In the genomic region with DNA sequence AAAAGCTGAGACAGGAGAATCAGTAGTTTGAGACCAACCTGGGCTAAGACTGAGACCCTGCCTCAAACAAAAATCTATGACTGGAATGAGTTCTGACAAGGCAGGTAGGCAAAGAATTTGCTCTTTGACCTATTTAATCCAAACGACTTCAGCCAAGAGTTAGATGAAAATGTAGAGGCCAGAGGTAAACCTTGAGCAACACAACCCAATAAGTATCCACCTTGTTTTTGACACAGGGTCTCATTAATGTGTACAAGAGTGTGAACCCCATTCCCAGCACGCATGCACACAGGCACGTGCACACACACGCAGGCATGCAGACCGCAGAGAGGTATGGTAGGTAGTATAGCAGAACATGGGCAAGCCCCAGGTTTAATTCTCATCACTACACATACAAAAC, we compare ENCODE assay signal across 19 mouse cellular contexts.
"Had no signal": no experiment of that assay in that cellular context is flagged by ENCODE, and none has a peak within 500 bp of the region (broad histone marks: within the 10 kb centered on the region; RNA-seq: fewer than 3 reads in every experiment).

No protein-coding gene starts in this region.

- DNase-seq: lung, adult 18-20 months; lung, embryonic 14.5 days; lung, postnatal 10 days; lung, postnatal 36 days; retina, postnatal 1 day; right cerebral cortex, adult 18-20 months; right cerebral cortex, postnatal 25 days; right cerebral cortex, postnatal 4 days; spleen, adult 18-20 months; thymus, adult 18-20 months; thymus, postnatal 14 days; thymus, postnatal 36 days had no signal

- H3K27ac ChIP-seq: liver, embryonic 15.5 days; macrophage; midbrain, embryonic 13.5 days; midbrain, embryonic 15.5 days; neural tube, embryonic 12.5 days had no signal

- ATAC-seq: midbrain, embryonic 13.5 days; midbrain, embryonic 15.5 days had no signal

- H3K9me3 ChIP-seq: liver, embryonic 15.5 days; megakaryocyte, embryonic 14.5 days; midbrain, embryonic 13.5 days; midbrain, embryonic 15.5 days; neural tube, embryonic 12.5 days had no signal

- H3K4me2 ChIP-seq: liver, embryonic 15.5 days; lung, embryonic 14.5 days; midbrain, embryonic 11.5 days; midbrain, embryonic 13.5 days; midbrain, embryonic 15.5 days; neural tube, embryonic 12.5 days had no signal

- H3K4me1 ChIP-seq: midbrain, embryonic 13.5 days; midbrain, embryonic 15.5 days; neural tube, embryonic 12.5 days had no signal

- H3K36me3 ChIP-seq: liver, embryonic 15.5 days; midbrain, embryonic 13.5 days; midbrain, embryonic 15.5 days; neural tube, embryonic 12.5 days had no signal

- H3K4me3 ChIP-seq: liver, embryonic 15.5 days; midbrain, embryonic 13.5 days; midbrain, embryonic 15.5 days; neural tube, embryonic 12.5 days had no signal

- H3K27me3 ChIP-seq: liver, embryonic 15.5 days; megakaryocyte, embryonic 14.5 days; midbrain, embryonic 13.5 days; midbrain, embryonic 15.5 days; neural tube, embryonic 12.5 days had no signal

- H3K9ac ChIP-seq: liver, embryonic 15.5 days; lung, embryonic 14.5 days; midbrain, embryonic 13.5 days; midbrain, embryonic 15.5 days; neural tube, embryonic 12.5 days had no signal
